Mouse (Mus musculus) 416B (cell line): ENCODE results near the gene Rcn3.
A peak's percentile ranks its signal among the peaks of the same experiment; 100 is the strongest.

ENCODE experiments used
- DNase-seq: peaks from one replicate; pipeline ENCODE4 v3.0.0; 2011; ENCODE audit warnings: low read depth

Rcn3 gene

GRCm38 (mm10) chr7:45048001-45048890 is 43.8 kb downstream of the Rcn3 start:
- DNase-seq = no peak

GRCm38 (mm10) chr7:45047491-45047890 is 44.5 kb downstream of the Rcn3 start:
- DNase-seq = no peak

DNA sequence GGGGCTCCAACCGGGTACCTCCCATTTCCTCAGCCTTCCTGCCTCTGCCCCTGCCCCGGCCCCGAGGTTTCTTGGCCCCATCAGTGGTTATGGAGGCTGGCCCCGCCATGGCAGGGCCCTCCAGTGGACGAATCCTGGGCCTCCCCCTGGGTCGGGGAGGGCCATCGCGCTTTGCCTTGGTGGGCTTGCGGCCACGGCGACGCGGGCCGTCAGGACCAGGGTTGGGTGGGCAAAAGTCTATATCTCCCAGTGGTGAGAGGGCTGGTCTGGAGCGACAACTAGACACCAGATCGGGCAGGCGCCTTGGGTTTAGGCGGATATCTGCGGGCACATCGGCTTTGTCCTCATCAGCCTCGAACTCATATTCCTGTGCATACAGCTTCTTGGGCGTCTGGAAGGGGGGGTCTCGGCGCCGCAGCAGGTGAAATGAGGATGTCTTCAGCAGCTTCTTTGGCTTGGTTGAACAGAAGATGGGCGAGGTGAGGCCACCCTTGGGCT is 45.1 kb downstream of the Rcn3 start:
- no peak for DNase-seq

GRCm38 (mm10) chr7:45045741-45046140 is 46.3 kb downstream of the Rcn3 start:
- DNase-seq = no peak

DNA sequence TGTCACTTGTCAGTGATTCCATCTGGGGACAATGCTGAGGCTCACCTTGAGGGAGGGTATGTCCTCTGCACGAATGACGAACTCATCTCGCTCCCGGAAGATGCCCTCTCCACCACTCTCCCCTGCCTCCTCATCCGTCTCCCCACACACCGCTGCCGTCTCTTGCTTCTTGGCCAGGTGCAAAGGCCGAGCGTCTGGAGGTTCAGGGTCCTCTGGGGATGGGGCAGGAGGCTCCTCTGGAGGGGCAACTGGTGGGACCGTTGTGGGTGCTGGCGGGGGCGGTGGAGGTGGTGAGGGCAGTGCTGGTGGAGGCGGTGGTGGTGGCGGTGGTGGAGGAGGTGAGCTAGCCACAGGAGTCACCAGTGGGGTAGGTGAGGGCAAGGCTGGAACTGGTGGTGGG is 48.7 kb downstream of the Rcn3 start:
- no peak for DNase-seq

- no peak for DNase-seq
These were observed 51.2 kb downstream of the Rcn3 start for GRCm38 (mm10) chr7:45040851-45041250.

GRCm38 (mm10) chr7:45038411-45038810 is 53.6 kb downstream of the Rcn3 start:
- DNase-seq = no peak

GRCm38 (mm10) chr7:45037720-45038361 is 54.2 kb downstream of the Rcn3 start:
- peak; percentile 68 for DNase-seq

DNA sequence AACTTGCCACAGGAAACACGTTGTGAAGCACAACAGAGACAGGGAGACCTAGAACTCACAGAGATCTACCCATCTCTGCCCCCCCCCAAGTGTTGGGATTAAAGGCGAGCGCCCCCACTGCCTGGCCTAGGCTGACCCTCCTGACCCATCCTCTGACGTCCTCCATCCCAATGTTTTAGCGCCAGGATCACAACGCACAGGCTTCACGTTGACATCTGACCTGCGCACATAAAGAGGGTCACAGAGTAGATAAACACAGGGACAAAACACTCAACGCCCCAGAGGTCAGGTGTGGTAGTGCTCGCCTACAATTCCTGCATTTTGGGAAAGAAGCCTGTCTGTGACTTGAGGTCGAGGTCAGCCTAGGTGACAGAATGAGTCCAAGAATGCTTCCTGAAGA is 55.3 kb downstream of the Rcn3 start:
- DNase-seq = no peak

DNA sequence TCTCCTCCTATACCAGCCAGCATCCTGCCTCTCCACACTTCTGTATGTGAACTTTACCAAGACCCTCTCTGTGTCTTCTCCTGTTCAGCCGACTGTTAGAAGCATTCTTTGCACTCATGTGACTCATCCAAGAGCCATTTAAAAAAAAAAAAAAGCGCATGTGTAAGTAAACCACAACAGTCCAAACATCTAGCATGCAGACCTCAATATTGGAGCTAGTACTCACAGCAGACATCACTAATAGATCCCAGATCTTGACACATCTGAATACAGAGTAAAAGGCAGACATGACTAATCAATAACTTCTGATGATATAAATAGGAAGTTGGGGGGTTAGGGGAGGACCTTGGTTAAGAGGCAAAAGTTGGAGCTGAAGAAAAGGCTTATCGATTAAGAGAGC is 56.4 kb downstream of the Rcn3 start:
- peak; percentile 42 for DNase-seq

DNA sequence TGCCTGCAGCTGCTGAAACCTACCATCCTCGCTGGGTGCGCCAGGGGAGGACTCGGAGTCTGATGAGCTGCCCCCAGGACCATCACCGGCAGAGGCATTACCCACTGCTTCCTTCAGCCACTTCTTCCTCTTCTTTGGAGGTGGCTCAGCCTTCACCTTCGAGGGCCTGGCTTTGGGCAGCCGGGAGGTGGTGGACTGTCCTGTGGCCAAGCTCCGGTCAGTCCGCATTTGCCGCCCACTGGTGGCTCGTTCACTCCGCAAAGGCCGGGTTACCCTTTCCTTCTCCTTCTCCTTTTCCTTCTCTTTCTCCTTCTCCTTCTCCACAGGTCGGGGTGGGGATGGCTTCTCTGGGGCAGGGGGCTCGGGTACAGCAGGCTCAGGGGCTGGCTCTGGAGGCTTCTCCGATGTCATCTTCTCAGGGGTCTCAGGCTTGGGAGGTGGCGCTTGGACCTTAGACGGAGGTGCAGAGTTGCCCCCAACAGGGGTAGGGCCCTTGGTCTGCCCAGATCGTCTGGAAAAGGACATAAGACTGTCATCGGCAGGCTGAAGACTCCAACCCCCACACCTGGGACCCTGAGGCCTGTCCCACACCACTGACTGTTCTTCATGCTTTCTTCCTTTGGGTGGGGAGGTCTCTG is 58.2 kb downstream of the Rcn3 start:
- no peak for DNase-seq
